Mouse (Mus musculus): ENCODE results near the gene Tgfbi. TPM values are rescaled to one million over a fixed set of nuclear protein-coding genes. Genes with fewer than 3 reads are reported as not detected.

Tgfbi gene
- 76.4 and 87.4 TPM in 2 replicates for polyA plus RNA-seq (2015; fragmentation: Nextera tagmentation; extraction: Ambion mirVana)

DNA sequence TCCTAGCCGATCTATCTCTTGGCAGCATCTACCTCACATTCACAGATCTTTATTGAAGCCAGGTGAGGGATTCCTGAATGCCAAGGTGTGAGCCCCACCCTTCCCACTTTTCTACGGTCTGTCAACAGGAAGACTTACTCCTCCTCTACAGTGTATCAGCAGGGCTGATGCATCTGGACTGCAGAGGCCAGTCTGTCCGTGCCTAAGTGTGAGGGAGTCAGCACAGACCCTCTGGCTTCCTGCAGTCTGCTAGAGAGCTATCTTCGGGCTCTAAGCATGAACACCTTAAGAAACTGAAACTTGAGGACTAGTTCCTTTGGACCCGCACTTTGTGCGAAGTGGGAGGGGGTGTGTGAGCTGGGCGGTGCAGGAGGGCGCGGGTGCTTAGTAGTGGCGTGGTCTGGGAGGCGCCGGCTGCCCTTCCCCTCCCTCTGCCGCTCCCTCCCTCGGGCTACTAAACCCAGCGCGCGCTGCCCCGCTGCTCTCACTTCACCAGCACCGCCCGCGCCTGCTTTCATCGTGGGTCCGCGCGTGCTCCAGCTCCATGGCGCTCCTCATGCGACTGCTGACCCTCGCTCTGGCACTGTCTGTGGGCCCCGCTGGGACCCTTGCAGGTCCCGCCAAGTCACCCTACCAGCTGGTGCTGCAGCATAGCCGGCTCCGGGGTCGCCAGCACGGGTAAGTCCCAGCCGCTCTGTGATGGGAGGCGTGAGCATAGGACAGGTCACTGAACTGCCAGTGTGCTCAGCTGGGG lies at the start of gene Tgfbi:
Gene Tgfbi, plus strand, starts transcription at position 421 of the 754 bp plus-strand sequence.

Other genes with a start within 250 kb of the Tgfbi start
- gene Gm3045, start 182.9 kb upstream of the Tgfbi start, polyA plus RNA-seq (2015; fragmentation: Nextera tagmentation; extraction: Ambion mirVana), result 0.13 TPM in 1 of 2 replicates, not detected in the other
- gene Slc25a48, start 171.2 kb upstream of the Tgfbi start, polyA plus RNA-seq (2015; fragmentation: Nextera tagmentation; extraction: Ambion mirVana), result 0.54 and 0.62 TPM in 2 replicates
- not detected in 2 replicates for gene Il9, start 127.3 kb upstream of the Tgfbi start, polyA plus RNA-seq (2015; fragmentation: Nextera tagmentation; extraction: Ambion mirVana)
- 0.90 and 1.1 TPM in 2 replicates for gene Fbxl21, start 87.1 kb upstream of the Tgfbi start, polyA plus RNA-seq (2015; fragmentation: Nextera tagmentation; extraction: Ambion mirVana)
- 0.46 TPM in 1 of 2 replicates, not detected in the other for gene Lect2, start 61.0 kb upstream of the Tgfbi start, polyA plus RNA-seq (2015; fragmentation: Nextera tagmentation; extraction: Ambion mirVana)
- 9.6 and 11.1 TPM in 2 replicates for gene Smad5, start 93.5 kb downstream of the Tgfbi start, polyA plus RNA-seq (2015; fragmentation: Nextera tagmentation; extraction: Ambion mirVana)
- not detected in 2 replicates for gene Gm45623, start 144.3 kb downstream of the Tgfbi start, polyA plus RNA-seq (2015; fragmentation: Nextera tagmentation; extraction: Ambion mirVana)